8 mouse cellular contexts compared by ENCODE assay signal in the genomic region with DNA sequence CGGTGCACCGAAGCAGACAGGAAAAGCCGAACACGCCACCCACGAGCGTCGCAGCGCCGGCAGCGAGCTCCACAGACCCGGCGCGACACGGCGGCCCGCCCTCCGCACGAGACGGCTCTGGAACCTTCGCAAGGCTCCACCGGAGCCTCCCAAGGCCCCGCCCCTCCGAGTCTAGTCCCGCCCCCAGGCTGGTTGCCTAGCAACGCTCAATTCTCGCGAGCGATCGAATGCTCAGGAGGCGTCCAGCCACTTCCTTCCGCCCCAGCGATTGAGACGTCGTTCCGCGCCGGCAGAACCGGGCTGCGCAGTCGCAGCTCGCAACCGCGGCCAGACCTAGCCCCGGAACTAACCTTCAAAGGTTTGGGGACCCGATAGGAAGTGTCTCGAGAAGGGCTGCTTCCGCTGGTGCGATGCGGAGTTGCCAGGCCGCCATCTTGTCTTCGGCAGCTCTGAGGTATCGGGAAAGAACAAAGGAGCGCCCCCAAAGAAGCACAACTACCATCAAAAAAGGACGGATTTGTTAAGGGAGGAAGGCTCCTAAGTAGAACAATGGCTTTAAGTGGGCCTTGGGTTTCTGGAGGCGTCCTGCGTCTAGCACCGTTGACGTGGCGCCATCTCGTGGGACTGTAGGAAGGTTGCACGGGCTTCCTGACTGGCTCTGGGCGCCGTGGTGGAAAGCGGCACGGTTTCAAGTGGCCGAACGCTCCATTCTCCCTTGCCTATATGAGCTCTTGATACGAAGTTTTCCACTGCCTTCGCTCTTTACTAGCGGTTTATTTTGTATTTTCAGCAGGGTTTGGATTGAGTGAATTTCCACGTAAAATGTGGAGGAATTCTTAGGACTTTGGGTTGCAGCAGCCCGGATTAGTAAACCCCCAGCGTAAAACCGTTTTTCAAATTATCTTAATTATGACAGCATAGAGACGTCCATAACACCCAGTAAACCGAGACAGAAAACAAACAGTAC. TPM values are rescaled to one million over a fixed set of nuclear protein-coding genes. Genes with fewer than 3 reads are reported as not detected.
A peak's percentile ranks its signal among the peaks of the same experiment; 100 is the strongest.
DNase-seq lines count a peak whose midpoint lies in the region; ATAC-seq and TF ChIP-seq lines count a peak whose summit lies in the region.

Gene Cacybp (minus strand): TSS at position 173 of the 967 bp plus-strand sequence.

- WGBS in cerebellum, adult 2 months = under 1% methylated on average over 74 of the region's 76 CpGs
- under 1% methylated on average over 76 of the region's 76 CpGs for WGBS in forebrain, postnatal 0 days
- WGBS in lung, embryonic 15.5 days = under 1% methylated on average over 75 of the region's 76 CpGs

- TF ChIP-seq POLR2A in MEL (IDR thresholded peaks at IDR 0.05; ENCODE audit: control insufficient read depth in 1 of 2, insufficient read depth in 1 of 2, low read depth in 1 of 2, low read length in 2 of 2, poor library complexity in 1 of 2) = peak; percentile 61 to 96
- peak; percentile 83 for TF ChIP-seq POLR2A in cerebellum, adult 2 months (IDR thresholded peaks at IDR 0.05; ENCODE audit: borderline replicate concordance, insufficient read depth, low read length)

- H3K9me3 ChIP-seq in MEL (replicated peaks; ENCODE audit: insufficient read depth, low read length) = no peaks in the 10 kb centered on the region
- H3K9me3 ChIP-seq in forebrain, postnatal 0 days (ENCODE audit: low read length) = no peaks in the 10 kb centered on the region
- H3K9me3 ChIP-seq in lung, embryonic 15.5 days = no peaks in the 10 kb centered on the region

- H3K4me1 ChIP-seq in MEL (ENCODE audit: control insufficient read depth in 1 of 2, insufficient read depth in 2 of 2, low read length in 2 of 2) = peaks cover 0 to 14% of the 10 kb centered on the region in 2 experiments; a peak in 2 of 4 replicates
- H3K4me1 ChIP-seq in cerebellum, adult 2 months (ENCODE audit: control insufficient read depth, insufficient read depth, low read length) = peaks cover 2% of the 10 kb centered on the region; the same call in 1 of the 2 replicates
- H3K4me1 ChIP-seq in forebrain, postnatal 0 days (ENCODE audit: insufficient read depth) = peaks cover 14% of the 10 kb centered on the region
- H3K4me1 ChIP-seq in lung, embryonic 15.5 days = peaks cover 16% of the 10 kb centered on the region

- H3K9ac ChIP-seq in MEL (ENCODE audit: control insufficient read depth, low read depth, low read length, poor library complexity, severe bottlenecking) = peak within 1 kb of the TSS; percentile 97
- H3K9ac ChIP-seq in forebrain, postnatal 0 days = peak within 1 kb of the TSS; percentile 83
- H3K9ac ChIP-seq in lung, embryonic 15.5 days = peak within 1 kb of the TSS; percentile 94

- peak in 1 of 2 experiments; percentile 24; a peak in 1 of 4 replicates for TF ChIP-seq EP300 in MEL (IDR thresholded peaks at IDR 0.05; ENCODE audit: low read depth in 1 of 2, low read length in 2 of 2)

- peak within 1 kb of the TSS; percentile 99 for H3K27ac ChIP-seq in MEL (ENCODE audit: control insufficient read depth, low read depth, low read length)
- H3K27ac ChIP-seq in cerebellum, adult 2 months (ENCODE audit: insufficient read depth, low read length) = peak within 1 kb of the TSS; percentile 98
- peak within 1 kb of the TSS; percentile 99 for H3K27ac ChIP-seq in forebrain, postnatal 0 days (ENCODE audit: low read depth, low read length)
- peak within 1 kb of the TSS; percentile 99 for H3K27ac ChIP-seq in lung, embryonic 15.5 days

- TF ChIP-seq CTCF in MEL (IDR thresholded peaks at IDR 0.05 in 2 of 3, conservative IDR thresholded peaks at IDR 0.05 in 1 of 3; ENCODE audit: control insufficient read depth in 1 of 3, insufficient read depth in 1 of 3, low read depth in 2 of 3, low read length in 3 of 3, poor library complexity in 1 of 3, severe bottlenecking in 1 of 3) = peak; percentile 64 to 71 (median 64)
- peak; percentile 85 for TF ChIP-seq CTCF in cerebellum, adult 2 months (IDR thresholded peaks at IDR 0.05; ENCODE audit: borderline replicate concordance, insufficient read depth, low read depth, low read length)
- peak; percentile 84 for TF ChIP-seq CTCF in forebrain, postnatal 0 days (IDR thresholded peaks at IDR 0.05; ENCODE audit: low read depth)

- peak; percentile 98 for ATAC-seq in forebrain, postnatal 0 days
- ATAC-seq in lung, embryonic 15.5 days (ENCODE audit: borderline replicate concordance, extremely low read depth, low FRiP score, low TSS enrichment) = peak; percentile 99

- peaks cover 36% of the 10 kb centered on the region for H3K79me2 ChIP-seq in MEL (ENCODE audit: control insufficient read depth, insufficient read depth, low read length, poor library complexity)

- H3K27me3 ChIP-seq in MEL (ENCODE audit: control insufficient read depth in 1 of 2, insufficient read depth in 2 of 2, low read length in 2 of 2) = no peaks in the 10 kb centered on the region
- H3K27me3 ChIP-seq in cerebellum, adult 2 months (ENCODE audit: control insufficient read depth, insufficient read depth, low read length) = no peaks in the 10 kb centered on the region
- H3K27me3 ChIP-seq in forebrain, postnatal 0 days (ENCODE audit: insufficient read depth, low read length) = no peaks in the 10 kb centered on the region
- H3K27me3 ChIP-seq in lung, embryonic 15.5 days = no peaks in the 10 kb centered on the region

- DNase-seq in MEL (ENCODE audit: low read depth, low spot score) = peak; percentile 99
- DNase-seq in cerebellum, adult 2 months = peak; percentile 99 to 100
- peak; percentile 100 for DNase-seq in forebrain, postnatal 0 days
- DNase-seq in heart, postnatal 4 days = peak; percentile 100
- peak; percentile 99 for DNase-seq in layer of hippocampus, adult 8-10 months (ENCODE audit: low spot score in 2 of 2)
- peak; percentile 99 for DNase-seq in ovary, adult 18-20 months (ENCODE audit: low spot score)
- DNase-seq in thymus, postnatal 0 days (ENCODE audit: low spot score) = peak; percentile 100

- H3K4me2 ChIP-seq in forebrain, postnatal 0 days (ENCODE audit: low read depth) = peak within 1 kb of the TSS; percentile 63
- peak within 1 kb of the TSS; percentile 73 for H3K4me2 ChIP-seq in lung, embryonic 15.5 days

- H3K4me3 ChIP-seq in MEL (ENCODE audit: control insufficient read depth in 1 of 2, insufficient read depth in 1 of 2, low read depth in 2 of 2, low read length in 2 of 2) = peak within 1 kb of the TSS; percentile 86 to 96
- peak within 1 kb of the TSS; percentile 91 for H3K4me3 ChIP-seq in cerebellum, adult 2 months (replicated peaks; ENCODE audit: insufficient read depth, low read depth, low read length)
- peak within 1 kb of the TSS; percentile 82 for H3K4me3 ChIP-seq in forebrain, postnatal 0 days (ENCODE audit: low read depth, low read length)
- H3K4me3 ChIP-seq in lung, embryonic 15.5 days = peak within 1 kb of the TSS; percentile 92

- H3K36me3 ChIP-seq in MEL (ENCODE audit: control insufficient read depth in 1 of 2, insufficient read depth in 2 of 2, low read length in 2 of 2) = peaks cover 0 to 28% of the 10 kb centered on the region in 2 experiments; a peak in 3 of 4 replicates
- H3K36me3 ChIP-seq in forebrain, postnatal 0 days (ENCODE audit: insufficient read depth) = no peaks in the 10 kb centered on the region
- peaks cover under 1% of the 10 kb centered on the region; the same call in 1 of the 2 replicates for H3K36me3 ChIP-seq in lung, embryonic 15.5 days

- TF ChIP-seq RAD21 in MEL (IDR thresholded peaks at IDR 0.05; ENCODE audit: low read depth, low read length) = peak; percentile 6

TF ChIP-seq in MEL, 35 proteins besides CTCF, POLR2A, EP300 and RAD21 (continues in another document):
- TF ChIP-seq MYC (IDR thresholded peaks at IDR 0.05; ENCODE audit: low read depth, low read length) = peak; percentile 87
- peak; percentile 87 for TF ChIP-seq SIN3A (IDR thresholded peaks at IDR 0.05; ENCODE audit: low read length)
- peak; percentile 55; the same call in 1 of the 2 replicates for TF ChIP-seq MEF2A (IDR thresholded peaks at IDR 0.05; ENCODE audit: extremely low read depth, insufficient replicate concordance, low read depth, low read length, poor library complexity, severe bottlenecking)
- peak; percentile 51; the same call in 1 of the 2 replicates for TF ChIP-seq ETS1 (IDR thresholded peaks at IDR 0.05; ENCODE audit: low read depth, low read length)
- TF ChIP-seq NRF1 (IDR thresholded peaks at IDR 0.05; ENCODE audit: insufficient read depth, low read depth, low read length, poor library complexity, severe bottlenecking) = peak; percentile 95
- TF ChIP-seq ZMIZ1 (IDR thresholded peaks at IDR 0.05; ENCODE audit: low read depth, low read length) = peak; percentile 82
- peak; percentile 73 for TF ChIP-seq USF1 (IDR thresholded peaks at IDR 0.05; ENCODE audit: low read depth, low read length)
- TF ChIP-seq TCF12 (IDR thresholded peaks at IDR 0.05; ENCODE audit: low read depth, low read length) = peak; percentile 78
- peak; percentile 60; the same call in 1 of the 2 replicates for TF ChIP-seq UBTF (IDR thresholded peaks at IDR 0.05; ENCODE audit: borderline replicate concordance, insufficient read depth, low read depth, low read length)
- TF ChIP-seq MAX (IDR thresholded peaks at IDR 0.05; ENCODE audit: low read length) = peak; percentile 67
- peak; percentile 71 for TF ChIP-seq MXI1 (IDR thresholded peaks at IDR 0.05; ENCODE audit: low read depth, low read length)
- TF ChIP-seq MYB (IDR thresholded peaks at IDR 0.05; ENCODE audit: low read depth, low read length) = no peak
- peak; percentile 89 for TF ChIP-seq TBP (IDR thresholded peaks at IDR 0.05; ENCODE audit: low read depth, low read length)
- peak; percentile 33 for TF ChIP-seq SMC3 (IDR thresholded peaks at IDR 0.05; ENCODE audit: low read depth, low read length)
- TF ChIP-seq ZC3H11A (IDR thresholded peaks at IDR 0.05; ENCODE audit: low read depth, low read length) = no peak
- TF ChIP-seq USF2 (IDR thresholded peaks at IDR 0.05; ENCODE audit: borderline replicate concordance in 1 of 2, insufficient read depth in 1 of 2, low read depth in 1 of 2, low read length in 2 of 2) = no peak
- TF ChIP-seq CHD2 (IDR thresholded peaks at IDR 0.05; ENCODE audit: low read length) = peak; percentile 93
- TF ChIP-seq RCOR1 (IDR thresholded peaks at IDR 0.05; ENCODE audit: low read depth, low read length) = peak; percentile 51; the same call in 1 of the 2 replicates

RNA-seq across cellular contexts. Expression of gene Cacybp, which starts in this region (rescaled TPM):
- 80.7 and 95.4 TPM in 2 replicates for total RNA-seq in MEL (2012; rRNA removed)
- polyA plus RNA-seq in MEL (2012; ENCODE audit: insufficient read depth in 1 of 2, insufficient read length in 2 of 2, low read depth in 1 of 2, low replicate concordance in 2 of 2, missing spikeins in 1 of 2) = 100 to 1,000 TPM in 1 of 2 experiments, not detected in 1; 181 TPM
- 49.8 and 55.9 TPM in 2 replicates for polyA plus RNA-seq in cerebellum, adult 2 months (2012; rRNA removed)
- total RNA-seq in forebrain, postnatal 0 days (2014; rRNA removed) = 124 and 134 TPM in 2 replicates
- 294 and 334 TPM in 2 replicates for polyA plus RNA-seq in forebrain, postnatal 0 days (2015; fragmentation: Nextera tagmentation; extraction: Ambion mirVana)
- 10 to 100 TPM; 73.8 to 75.4 TPM for total RNA-seq in heart, postnatal 4 days (2021)
- total RNA-seq in layer of hippocampus, adult 8-10 months (2022) = 100 to 1,000 TPM in 1 of 4 experiments, 10 to 100 TPM in 3; 80.3 to 101 (median 91.8) TPM
- 214 and 217 TPM in 2 replicates for polyA plus RNA-seq in lung, embryonic 15.5 days (2015; fragmentation: Nextera tagmentation; extraction: Ambion mirVana)
- 209 and 247 TPM in 2 replicates for polyA plus RNA-seq in thymus, postnatal 0 days (2015; fragmentation: Nextera tagmentation; extraction: Ambion mirVana)

Comparison
In these comparisons a context has a peak if more than half of its experiments do, and no peak if none do; other contexts are left out.
1. Peak in every context shown above with its lines: DNase-seq, ATAC-seq, H3K4me3 ChIP-seq and H3K27ac ChIP-seq.